Mouse (Mus musculus): ENCODE measurements around the gene 4933407L21Rik.

The 4933407L21Rik gene

DNA sequence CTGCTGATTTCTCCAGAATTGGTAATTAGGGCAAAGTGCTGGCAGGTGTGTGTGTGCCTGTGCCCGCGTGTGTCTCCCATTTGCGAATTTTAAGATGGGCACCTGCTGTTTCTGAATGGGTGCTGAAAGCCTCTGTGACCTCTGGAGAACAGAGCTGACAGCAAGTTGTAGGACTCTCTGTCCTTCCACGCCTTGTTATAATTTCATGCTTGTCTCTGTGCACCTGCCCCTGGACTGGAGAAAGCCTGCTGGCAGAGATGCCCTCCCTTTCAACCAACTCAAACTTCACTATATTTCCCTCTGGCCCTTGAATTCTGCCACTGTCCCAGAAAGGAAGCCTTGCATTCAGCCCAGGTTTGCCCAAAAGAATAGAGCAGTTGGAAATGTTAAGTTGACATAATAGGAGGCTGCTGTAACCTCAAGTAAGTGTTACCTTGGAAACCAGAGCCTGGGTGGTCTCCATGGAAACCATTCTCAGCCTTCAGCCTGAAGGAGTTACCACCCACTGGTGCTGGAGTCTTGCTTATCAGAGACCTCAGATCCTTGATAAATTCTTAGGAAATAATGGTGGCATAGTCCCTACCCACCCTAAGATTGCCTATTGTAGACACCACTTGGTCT is 11.3 kb upstream of the 4933407L21Rik start:
- DNase-seq (ENCODE audit: low read depth, low spot score): no peak

DNA sequence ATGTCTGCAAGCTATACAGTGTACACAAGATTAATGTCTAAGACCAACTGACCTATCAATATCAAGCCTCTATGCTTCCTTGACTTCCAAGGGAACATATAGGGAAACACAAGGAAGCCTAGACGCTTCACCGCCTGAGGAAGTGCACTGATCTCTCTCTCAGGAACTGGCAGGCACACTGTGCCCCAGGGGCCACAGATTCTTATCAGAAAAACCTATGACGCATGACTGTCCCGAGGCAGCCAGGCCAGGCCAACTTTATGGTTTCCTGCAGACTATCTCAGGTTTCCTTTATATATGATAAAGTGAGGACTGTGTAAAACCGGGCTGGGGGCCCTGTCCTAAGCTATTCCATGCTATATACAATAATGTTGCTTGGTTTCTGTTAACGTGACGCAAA is 8.7 kb upstream of the 4933407L21Rik start:
- no peak for DNase-seq (ENCODE audit: low read depth, low spot score)

DNA sequence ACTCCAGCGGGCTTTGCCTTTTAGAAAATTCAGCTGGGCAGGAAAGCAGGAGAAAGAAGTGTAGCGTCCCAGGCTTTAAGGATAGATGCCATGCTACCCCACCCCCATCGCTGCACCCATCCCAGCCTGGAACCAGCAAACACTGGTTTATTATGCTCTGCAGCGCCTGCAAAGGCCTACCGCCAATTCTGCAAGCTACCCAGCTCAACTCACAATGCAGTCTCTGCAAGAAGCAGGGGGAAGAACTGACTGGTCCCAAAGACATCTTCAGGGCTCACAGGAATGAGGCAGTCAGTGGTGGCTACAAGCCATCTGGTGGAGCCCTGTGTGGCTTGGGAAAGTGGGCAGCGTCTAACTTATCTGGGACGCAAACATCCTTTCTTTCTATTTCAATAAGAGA is 6.6 kb upstream of the 4933407L21Rik start:
- no peak for DNase-seq (ENCODE audit: low read depth, low spot score)

DNA sequence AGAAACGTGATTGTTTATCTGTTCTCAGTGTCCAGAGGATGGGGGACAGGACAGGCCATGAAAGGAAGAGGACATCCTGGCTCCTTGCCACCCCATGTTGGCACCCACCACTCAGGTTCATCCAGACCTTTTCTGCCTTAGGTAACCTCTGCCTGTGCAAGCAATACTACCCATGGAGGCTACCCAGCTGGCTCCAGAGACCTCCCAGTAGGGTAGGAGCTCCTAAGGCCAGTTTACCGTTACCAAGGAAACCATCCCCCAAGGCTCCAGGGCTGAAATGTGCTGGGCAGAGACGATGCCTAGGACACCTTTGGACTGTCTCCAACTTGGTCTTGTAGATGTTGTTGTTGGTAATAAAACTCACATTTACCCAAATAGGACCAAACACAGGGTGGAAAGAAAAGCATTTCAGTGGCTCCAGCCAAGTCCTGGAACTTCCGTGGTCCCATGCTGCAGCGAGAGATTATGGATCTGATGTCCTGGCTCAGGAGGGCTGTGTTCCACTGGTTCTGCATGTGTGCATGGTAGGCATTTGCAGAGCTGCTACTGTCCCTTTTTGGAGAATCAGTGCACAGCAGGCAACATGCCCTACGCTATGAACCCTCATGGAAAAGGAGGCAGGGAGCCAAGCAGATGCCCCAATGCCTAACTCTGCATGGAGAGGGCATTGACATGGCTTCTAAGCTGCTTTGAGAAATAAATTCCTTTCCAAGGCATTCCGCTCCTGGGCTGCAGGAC is 6.0 kb upstream of the 4933407L21Rik start:
- no peak for DNase-seq (ENCODE audit: low read depth, low spot score)

DNA sequence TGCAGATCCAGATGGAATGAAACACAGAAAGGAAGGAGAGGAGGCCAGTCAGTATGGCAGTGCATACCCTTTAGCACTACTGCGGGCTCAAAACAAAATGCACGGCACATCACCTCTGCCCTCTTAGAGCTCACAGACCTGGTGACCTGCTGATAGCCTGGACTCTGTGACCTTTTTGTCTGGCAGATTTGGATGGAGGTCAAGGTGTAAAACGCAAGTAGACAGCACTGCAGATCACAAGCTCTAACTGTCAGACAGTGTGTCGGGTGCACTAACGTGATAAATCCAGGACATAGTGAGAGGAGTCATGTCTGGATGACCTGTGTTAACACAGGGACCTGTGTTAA is 5.4 kb upstream of the 4933407L21Rik start:
- no peak for DNase-seq (ENCODE audit: low read depth, low spot score)

DNA sequence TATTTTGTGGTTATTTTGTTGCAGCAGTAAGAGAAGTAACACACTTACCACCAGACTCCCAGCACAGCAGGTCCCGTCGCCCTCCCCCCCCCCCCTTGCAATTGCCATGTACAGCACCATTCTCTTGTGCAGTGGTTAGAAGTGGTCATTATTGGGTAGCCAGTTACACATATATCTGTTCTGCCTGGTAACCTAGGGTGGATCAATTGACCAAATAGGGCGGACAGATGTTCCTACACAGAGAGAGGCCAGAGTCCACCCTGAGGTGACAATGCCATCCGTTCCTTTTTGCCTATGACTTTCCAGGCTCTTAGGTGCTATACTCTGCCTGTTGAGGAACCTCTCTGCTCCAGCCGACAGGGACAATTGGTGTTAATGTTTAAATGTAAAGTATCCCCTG is 3.1 kb upstream of the 4933407L21Rik start:
- DNase-seq (ENCODE audit: low read depth, low spot score): no peak

DNA sequence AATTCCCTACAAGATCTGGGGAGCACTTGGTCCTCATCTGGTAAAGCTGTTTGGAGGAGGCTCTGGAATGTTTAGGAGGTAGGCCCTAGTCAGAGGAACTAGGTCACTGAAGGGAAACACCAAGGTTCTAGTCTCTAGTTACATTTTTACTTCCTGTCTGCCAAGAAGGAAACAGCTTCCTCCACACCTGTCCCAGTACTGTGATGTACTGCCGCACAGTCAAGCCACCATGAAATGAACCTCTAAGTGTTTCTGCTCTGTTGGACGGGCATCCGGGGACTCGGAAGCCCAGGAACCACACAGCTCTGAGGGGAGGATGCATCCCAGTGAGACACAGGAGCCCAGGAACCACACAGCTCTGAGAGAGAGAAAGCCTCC is 394 bp downstream of the 4933407L21Rik start:
- no peak for DNase-seq (ENCODE audit: low read depth, low spot score)

DNA sequence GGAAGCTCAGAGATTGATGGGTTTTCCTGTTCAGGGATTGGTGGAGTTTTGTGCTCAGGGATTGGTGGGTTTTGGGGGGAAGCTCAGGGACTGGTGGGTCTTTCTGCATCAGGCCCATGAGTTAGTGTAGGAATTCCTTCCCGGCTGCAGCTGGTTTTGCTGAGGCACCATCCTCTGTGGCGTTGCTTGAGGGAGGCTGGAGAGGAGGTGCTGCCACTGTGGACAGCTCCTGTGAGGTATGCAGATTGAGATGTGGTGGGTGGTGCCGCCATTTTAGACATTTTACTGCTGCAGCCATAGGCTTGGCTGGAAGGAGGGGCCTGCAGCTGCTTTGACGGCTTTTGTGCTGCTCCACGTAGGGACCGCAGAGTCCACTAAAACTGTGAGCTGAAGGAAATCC is 1.1 kb downstream of the 4933407L21Rik start:
- DNase-seq (ENCODE audit: low read depth, low spot score): no peak

DNA sequence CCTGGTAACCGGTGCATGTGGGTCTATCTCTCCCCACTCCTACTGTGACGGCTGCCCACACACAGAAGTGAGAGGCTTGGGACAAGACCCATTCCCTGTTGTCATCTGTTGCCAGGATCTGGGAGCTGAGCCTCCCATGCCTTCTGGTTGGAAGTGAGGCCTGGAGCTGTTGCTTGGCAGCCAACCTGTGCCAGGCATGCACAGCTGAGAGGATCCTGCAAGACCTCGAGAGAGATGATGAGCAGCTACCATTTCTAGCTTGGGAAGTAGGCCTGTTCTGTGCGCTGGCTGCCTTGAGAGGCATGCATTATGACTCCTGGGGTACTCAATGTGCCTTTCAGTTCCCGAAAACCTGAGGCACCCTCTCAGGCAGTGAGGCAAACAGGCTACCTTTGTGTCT is 2.9 kb downstream of the 4933407L21Rik start:
- DNase-seq (ENCODE audit: low read depth, low spot score): no peak

DNA sequence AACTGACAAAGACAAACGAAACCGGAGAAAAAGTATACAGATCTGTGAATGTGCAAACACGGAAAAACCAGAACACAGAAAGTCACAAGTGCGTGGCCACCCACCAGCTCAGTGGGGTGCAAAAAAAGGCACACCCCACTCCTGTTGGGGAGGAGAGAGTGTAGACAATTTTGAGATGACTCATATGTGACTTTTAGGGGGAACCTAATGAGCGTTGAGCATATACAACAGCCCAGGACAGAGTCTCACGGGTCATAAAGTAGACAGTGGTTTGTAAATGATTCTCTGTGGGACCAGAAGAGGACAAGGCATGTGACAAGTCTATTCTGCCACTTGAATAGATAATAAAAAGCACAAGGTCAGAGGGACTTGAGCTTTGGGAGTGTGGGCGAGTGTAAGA is 4.9 kb downstream of the 4933407L21Rik start:
- DNase-seq (ENCODE audit: low read depth, low spot score): no peak

DNA sequence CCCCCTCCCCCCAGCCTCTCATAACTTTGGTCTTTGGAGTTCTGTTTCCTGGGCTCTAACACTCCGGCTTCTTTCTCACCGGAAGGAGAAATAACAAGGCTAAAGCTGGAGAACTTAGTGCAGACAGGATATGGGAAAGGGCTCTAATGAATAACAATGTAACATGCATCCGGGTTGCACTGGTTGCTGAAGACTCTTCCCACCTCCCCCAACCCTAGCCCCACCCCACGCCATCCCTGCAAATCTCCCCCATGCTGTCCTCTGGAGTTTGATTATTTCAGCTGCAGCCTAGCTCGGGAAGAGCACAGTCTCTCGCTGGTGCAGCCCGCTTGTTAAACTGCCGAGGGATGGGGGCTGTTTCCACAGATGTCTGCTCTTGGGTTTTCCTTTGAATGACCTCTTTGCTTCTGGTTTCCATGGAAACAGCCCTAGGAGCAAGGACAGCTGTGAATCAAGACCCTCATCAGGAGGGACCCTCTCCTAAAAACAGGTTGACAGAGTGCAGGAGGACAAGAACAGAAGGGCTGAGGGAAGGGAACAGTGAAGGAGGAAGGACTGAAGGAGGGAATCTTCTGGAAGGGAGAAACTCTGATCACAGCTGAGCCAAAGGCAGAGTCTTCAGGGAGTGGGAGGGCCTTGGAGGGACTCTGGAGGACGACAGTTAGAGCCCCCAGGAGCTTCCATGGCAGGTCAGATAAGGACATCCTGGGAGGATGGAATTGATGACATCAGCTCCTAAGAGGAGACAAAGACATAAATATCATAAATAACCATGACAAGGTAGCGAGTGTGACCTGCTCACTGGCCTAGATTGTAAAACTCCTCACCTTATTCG is 5.6 kb downstream of the 4933407L21Rik start:
- no peak for DNase-seq (ENCODE audit: low read depth, low spot score)

DNA sequence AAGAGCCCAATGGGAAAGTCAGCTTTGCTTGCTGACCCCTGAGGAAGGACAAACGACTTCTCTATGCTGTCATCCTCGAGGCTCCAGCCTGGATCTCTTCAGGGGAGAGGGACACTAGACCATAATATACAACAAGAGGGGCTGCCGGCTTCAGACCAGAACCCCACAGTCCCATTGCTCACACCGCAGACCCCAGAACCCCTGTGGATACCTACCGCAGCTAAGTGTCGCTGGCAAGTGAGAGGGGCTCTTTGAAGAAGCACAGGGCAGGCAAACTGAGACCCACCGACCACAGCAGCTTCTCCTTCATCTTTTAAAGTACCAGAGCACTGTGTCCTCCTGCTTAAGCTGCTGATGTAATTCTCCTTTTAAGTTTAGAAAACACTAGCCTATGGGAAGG is 6.3 kb downstream of the 4933407L21Rik start:
- no peak for DNase-seq (ENCODE audit: low read depth, low spot score)

DNA sequence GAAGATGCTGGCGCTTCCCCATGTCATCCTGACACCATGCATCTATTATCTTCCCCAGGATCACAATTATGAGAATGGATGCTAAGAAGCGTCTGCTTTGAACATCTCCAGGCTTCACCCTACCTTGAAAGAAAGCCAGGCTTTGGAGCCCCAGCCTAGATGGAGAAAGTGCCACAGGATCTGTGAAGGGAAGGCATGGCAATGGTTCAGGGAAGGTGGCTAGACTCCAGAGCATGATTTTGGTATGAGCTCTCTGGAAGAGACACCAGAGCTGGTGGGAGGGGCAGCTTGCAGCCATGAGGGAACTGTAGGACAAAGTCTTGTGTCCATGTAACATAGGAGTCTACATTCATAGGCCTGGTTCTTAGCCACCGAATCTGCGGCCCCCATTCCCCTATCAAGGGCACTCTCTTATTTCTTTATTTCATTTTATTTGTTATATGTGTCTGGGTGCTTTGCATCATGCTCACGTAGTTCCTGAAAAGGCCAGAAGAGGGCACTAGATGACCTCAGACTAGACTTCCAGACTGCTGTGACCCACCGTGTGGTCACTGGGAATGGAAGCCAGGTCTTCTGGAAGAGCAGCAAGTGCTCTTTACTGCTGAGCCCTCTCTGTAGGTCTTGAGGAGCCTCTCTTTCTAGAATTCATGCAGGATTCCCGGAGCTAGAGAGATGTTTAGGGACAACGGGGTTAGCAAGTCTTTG is 7.0 kb downstream of the 4933407L21Rik start:
- peak; percentile 39 for DNase-seq (ENCODE audit: low read depth, low spot score)

DNA sequence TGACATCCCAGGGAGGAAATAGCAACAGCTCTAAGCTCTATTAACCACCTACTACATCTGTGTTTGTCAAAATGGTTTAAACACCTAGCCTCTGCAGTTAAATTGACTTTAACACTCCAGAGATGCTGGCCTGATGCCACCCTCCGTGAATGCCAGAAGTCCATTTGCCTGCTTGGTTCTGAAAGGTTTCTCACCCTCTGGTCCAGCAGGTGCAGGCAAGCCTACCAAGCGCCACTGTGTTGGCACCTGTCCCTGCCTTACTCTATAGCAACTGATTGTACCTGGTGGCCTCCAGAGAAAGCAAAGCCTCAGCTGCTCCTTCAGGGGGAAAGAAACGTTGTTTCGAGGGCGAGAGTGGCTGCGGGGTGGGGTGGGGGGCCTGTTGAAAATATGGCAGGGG is 8.0 kb downstream of the 4933407L21Rik start:
- DNase-seq (ENCODE audit: low read depth, low spot score): no peak

DNA sequence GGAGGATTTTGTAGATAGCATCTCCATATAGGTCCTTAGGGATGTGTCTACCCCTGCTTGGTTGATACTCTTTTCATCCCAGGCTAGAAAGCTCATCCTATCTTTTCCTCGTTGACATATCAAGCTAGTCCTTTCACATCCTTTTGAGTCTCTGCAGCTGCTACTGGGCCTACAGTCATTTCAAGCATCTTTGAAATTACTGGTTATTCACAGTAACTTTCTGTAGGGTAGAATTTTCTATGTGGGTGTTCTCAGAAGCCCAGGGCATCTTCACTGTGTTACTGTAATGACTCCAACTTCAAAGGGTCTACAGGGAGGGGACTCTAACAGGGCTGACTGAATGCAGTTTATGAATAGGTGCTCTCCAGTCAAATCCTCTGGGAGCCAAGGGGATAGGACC is 9.0 kb downstream of the 4933407L21Rik start:
- DNase-seq (ENCODE audit: low read depth, low spot score): no peak

DNA sequence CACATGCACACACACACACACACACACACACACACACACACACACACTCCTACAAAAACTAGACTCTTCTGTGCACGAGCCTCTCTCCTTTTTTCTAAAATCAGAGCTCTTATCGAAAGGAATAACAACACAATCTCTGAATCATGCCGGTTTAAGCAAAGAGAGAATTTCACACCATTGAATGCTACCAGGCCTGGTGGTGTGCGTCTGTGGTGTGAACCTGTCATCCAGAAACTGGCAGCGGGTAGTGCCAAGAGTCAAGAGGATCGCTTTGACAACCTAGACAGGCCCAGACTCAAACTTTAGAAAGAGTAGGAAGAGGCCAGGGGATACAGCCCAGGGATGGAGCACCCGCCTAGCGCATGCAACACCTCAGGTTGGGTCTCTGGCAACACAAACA is 14.0 kb downstream of the 4933407L21Rik start:
- no peak for DNase-seq (ENCODE audit: low read depth, low spot score)

DNA sequence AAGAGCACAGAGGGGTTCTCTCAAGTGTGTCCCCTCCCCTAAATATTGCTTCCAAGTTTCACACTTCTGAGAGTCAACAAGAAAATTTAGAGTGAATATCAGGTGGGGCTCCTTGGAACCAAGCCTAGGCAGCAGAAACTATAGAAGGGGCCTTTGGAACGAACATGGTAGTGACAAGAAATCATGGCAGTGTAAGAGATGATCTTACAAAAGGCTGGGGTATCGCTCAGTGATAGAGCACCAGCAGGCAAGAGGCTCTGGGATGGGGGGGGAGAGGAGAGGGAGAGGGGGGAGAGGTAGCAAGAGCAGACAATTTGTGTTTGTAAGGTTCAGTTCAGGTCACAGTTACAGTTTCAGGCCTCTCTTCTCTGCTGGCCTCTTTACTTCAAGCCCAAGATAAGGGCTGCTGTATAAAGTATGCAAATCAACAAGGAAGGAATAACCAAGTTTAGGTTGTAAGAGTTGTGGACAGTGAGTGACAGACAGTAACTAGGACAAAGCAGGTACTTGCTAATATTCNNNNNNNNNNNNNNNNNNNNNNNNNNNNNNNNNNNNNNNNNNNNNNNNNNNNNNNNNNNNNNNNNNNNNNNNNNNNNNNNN is 20.9 kb downstream of the 4933407L21Rik start:
- no peak for DNase-seq (ENCODE audit: low read depth, low spot score)

DNA sequence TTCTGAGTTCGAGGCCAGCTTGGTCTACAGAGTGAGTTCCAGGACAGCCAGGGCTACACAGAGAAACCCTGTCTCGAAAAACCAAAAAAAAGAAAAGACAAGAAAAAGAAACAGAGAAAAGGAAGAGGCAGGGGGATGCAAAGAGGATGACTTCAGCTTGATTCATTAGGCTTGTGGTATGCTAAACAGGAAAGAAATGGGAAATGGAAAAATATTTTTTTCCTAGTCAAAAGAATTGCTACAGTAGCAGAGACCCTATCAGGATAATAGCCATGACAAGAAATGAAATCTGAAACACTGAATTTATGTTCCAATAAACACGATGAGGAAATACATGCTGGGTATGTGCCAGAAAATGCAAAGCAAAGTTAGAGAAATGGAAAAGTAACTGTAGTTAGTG is 26.9 kb downstream of the 4933407L21Rik start:
- no peak for DNase-seq (ENCODE audit: low read depth, low spot score)

DNA sequence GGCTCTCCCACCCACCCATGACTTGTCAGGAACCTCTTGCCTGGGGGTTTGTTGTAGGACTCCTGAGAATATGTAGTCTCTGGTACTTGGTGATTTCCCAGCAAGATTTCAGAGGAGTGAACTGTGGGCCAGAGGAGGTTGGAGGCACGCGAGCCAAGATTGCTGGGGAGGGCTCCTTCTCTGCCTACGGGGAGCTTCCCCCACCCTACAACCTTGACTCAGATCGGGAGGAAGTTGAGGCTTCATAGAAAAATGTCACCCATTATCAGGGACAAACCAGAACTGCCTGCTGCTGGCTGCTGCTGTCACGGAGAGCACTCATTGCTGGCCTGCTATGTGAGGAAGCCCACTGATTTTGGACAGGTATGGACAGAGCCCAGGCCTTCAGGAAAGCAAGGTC is 29.0 kb downstream of the 4933407L21Rik start:
- no peak for DNase-seq (ENCODE audit: low read depth, low spot score)

DNA sequence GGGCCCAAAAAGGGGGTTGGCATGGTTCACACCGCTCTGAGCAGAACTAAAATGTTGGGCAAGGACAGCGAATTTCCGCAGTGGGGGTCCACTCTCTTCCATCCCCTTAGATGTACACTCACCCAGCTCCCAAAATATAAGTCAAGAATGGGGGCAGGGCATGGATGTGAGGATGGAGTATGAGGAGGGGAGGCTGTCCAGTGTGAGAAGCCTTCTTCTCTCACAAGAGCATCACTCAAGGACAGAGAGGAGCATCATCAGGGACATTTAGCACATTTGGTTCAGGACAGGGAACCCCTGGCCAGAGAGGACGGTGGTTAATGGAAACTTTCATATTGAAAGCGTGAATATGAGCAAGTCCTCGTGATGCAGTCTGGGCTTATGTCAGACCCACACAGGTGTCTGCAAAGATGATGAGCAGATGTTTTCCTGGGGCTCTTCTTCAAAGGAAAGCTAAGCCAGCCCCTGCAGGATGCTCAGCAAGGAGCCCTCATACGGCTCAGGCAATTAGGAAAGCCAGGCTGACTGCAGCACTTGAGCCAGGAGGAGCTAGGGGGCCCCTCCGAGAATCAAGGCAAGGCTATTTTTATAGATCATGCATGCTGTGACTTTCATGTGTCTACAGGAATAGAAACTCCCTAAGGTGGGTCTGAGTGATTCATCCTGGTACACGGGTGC is 29.8 kb downstream of the 4933407L21Rik start:
- no peak for DNase-seq (ENCODE audit: low read depth, low spot score)

Data from WW6 (cell line).